Mouse (Mus musculus) kidney, embryonic 16.5 days (tissue): ENCODE measurements around the gene Kdelr3. TPM values are rescaled to one million over a fixed set of nuclear protein-coding genes. Genes with fewer than 3 reads are reported as not detected.

Experiments
- ATAC-seq: fragments of 200-750 bp; cut with Nextera tagmentation; 2 replicates; pipeline ENCODE4 v1.8.0; 2017; ENCODE audit warnings: moderate TSS enrichment; ENCODE audit not compliant: low FRiP score, low TSS enrichment
- H3K27ac ChIP-seq: fragments of 300-500 bp; sonication (generic); 2 replicates; pipeline ENCODE4 v1.5.1; 2014; ENCODE audit warnings: low read length
- H3K27me3 ChIP-seq: fragments of 300-500 bp; sonication (generic); 2 replicates; pipeline ENCODE4 v1.6.1; 2014; ENCODE audit warnings: low read length, control low read depth, mixed read lengths; ENCODE audit not compliant: insufficient read depth
- H3K36me3 ChIP-seq: fragments of 300-500 bp; sonication (generic); 2 replicates; pipeline ENCODE4 v1.6.1; 2014; ENCODE audit warnings: low read length, control low read depth, mixed read lengths; ENCODE audit not compliant: insufficient read depth
- H3K4me1 ChIP-seq: fragments of 300-500 bp; sonication (generic); 2 replicates; pipeline ENCODE4 v1.6.1; 2014; ENCODE audit warnings: low read length, control low read depth, mixed read lengths; ENCODE audit not compliant: insufficient read depth
- H3K4me2 ChIP-seq: fragments of 300-500 bp; sonication (generic); replicated peaks from 2 replicates; pipeline ENCODE4 v1.6.1; 2014; ENCODE audit warnings: low read depth, low read length
- H3K4me3 ChIP-seq: fragments of 300-500 bp; sonication (generic); 2 replicates; pipeline ENCODE4 v1.5.1; 2014; ENCODE audit warnings: mild to moderate bottlenecking, low read length
- H3K9ac ChIP-seq: fragments of 300-500 bp; sonication (generic); replicated peaks from 2 replicates; pipeline ENCODE4 v1.6.1; 2014; ENCODE audit warnings: low read length
- H3K9me3 ChIP-seq: fragments of 300-500 bp; sonication (generic); 2 replicates; pipeline ENCODE4 v1.6.1; 2016; ENCODE audit warnings: low read length, control low read depth
- WGBS: fragments of 180-500 bp; shearing (Covaris S2); extraction: QIAGEN DNeasy Blood & Tissue Kit; methylation state at CpG from one replicate; pipeline ENCODE4 v1.1.7; 2014; 5-methylcytosine and 5-hydroxymethylcytosine counted together
- microRNA-seq: library from miRNA; unstranded; fragments of <30 nt; microRNA quantifications from one replicate; pipeline ENCODE4, GENCODE M21; 2016
- polyA plus RNA-seq: library from polyadenylated mRNA; unstranded; fragments of >200 nt; fragmentation: Nextera tagmentation; extraction: Ambion mirVana; gene quantifications from 2 replicates; pipeline ENCODE4 v1.2.1, GENCODE M21; 2015

The Kdelr3 gene
- polyA plus RNA-seq, 1 experiment from 2014 or later = 72.9 TPM

- Histone ChIP-seq H3K36me3 (peaks cover 12% of the 10 kb centered on the region), H3K4me2 (no peak overlapping the region), H3K4me1 (peaks cover 19% of the 10 kb centered on the region), H3K27me3 (no peaks in the 10 kb centered on the region), H3K9ac (no peak overlapping the region), H3K4me3 (no peak overlapping the region), H3K27ac (no peak overlapping the region), H3K9me3 (no peaks in the 10 kb centered on the region)
- ATAC-seq = no peak
- 92% methylated on average over 2 of the region's 2 CpGs for whole genome bisulfite sequencing
Measured at GRCm38 (mm10) chr15:79548226-79548625, 32.0 kb downstream of the Kdelr3 start.

- no peak for ATAC-seq
- WGBS = 66% methylated on average over 5 of the region's 5 CpGs
- H3K27ac ChIP-seq = no peak overlapping the region
Measured at GRCm38 (mm10) chr15:79552566-79552965, 36.4 kb downstream of the Kdelr3 start.

DNA sequence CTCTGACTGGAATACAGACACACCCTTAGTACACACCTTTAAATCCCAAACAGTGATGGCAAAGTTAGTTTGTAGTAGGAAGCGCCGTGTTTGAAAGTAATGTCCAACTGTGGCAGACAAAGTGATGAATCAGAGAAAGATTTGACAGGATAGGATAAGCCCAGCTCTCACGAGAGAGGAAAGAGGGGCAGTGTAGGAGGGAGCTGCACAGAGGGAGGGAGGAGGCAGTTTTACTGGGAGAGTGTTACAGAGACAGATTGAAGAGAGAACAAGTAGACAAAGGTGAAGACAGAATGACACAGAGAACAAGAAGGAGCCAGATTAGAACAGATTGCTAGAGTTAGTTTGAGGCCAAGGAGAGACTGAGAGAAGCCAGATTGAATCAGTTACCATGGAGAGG is 43.4 kb downstream of the Kdelr3 start:
- Histone ChIP-seq H3K27ac (no peak overlapping the region), H3K4me2 (no peak overlapping the region), H3K4me3 (no peak overlapping the region), H3K4me1 (no peaks in the 10 kb centered on the region), H3K9ac (no peak overlapping the region), H3K9me3 (no peaks in the 10 kb centered on the region), H3K27me3 (no peaks in the 10 kb centered on the region), H3K36me3 (no peaks in the 10 kb centered on the region)
- 66% methylated on average over 3 of the region's 3 CpGs for WGBS
- ATAC-seq = no peak

More at GRCm38 (mm10) chr15:79552566-79552965, 36.4 kb downstream of the Kdelr3 start:
- Histone ChIP-seq H3K9me3 (no peaks in the 10 kb centered on the region), H3K4me3 (no peak overlapping the region), H3K4me2 (no peak overlapping the region), H3K4me1 (no peaks in the 10 kb centered on the region), H3K9ac (no peak overlapping the region), H3K36me3 (no peaks in the 10 kb centered on the region), H3K27me3 (no peaks in the 10 kb centered on the region)

GRCm38 (mm10) chr15:79562417-79562816 is 46.2 kb downstream of the Kdelr3 start:
- no peak overlapping the region for H3K4me3 ChIP-seq
- H3K9ac ChIP-seq = no peak overlapping the region
- WGBS = 83% methylated on average over 9 of the region's 9 CpGs
- no peaks in the 10 kb centered on the region for H3K27me3 ChIP-seq
- no peak overlapping the region for H3K27ac ChIP-seq
- no peak for ATAC-seq
- H3K4me2 ChIP-seq = no peak overlapping the region
- H3K4me1 ChIP-seq = no peaks in the 10 kb centered on the region
- no peaks in the 10 kb centered on the region for H3K9me3 ChIP-seq
- no peaks in the 10 kb centered on the region for H3K36me3 ChIP-seq

- H3K27me3 ChIP-seq = no peaks in the 10 kb centered on the region
- no peak overlapping the region for H3K4me3 ChIP-seq
- H3K27ac ChIP-seq = no peak overlapping the region
- WGBS = 49% methylated on average over 1 of the region's 1 CpGs
- H3K9me3 ChIP-seq = no peaks in the 10 kb centered on the region; the same call in 1 of the 2 replicates
- H3K9ac ChIP-seq = no peak overlapping the region
- no peak overlapping the region for H3K4me2 ChIP-seq
- no peaks in the 10 kb centered on the region for H3K4me1 ChIP-seq
- no peaks in the 10 kb centered on the region for H3K36me3 ChIP-seq
- ATAC-seq = no peak
Measured at GRCm38 (mm10) chr15:79575543-79576222, 59.5 kb downstream of the Kdelr3 start.

DNA sequence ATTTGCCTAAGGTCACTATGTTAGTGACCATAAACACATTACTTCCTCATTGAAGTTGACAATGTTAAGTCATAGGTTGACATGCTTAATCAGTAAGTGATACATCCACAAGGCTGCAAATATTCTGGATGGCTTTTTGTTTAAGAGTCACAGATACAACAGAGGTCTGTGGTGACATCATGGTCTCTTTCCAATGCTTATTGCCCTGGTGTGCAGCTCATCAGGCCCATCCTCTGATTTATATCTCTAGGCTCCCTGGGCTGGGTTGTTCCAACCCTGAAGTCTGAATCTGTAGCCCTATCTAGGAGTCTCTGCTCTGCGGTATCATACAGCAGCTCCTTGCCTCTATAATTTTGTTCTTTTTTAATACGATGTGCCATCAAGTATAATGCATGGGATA is 60.7 kb downstream of the Kdelr3 start:
- no peaks in the 10 kb centered on the region for H3K27me3 ChIP-seq
- H3K9me3 ChIP-seq = no peaks in the 10 kb centered on the region; the same call in 1 of the 2 replicates
- WGBS = 94% methylated on average over 2 of the region's 2 CpGs
- no peaks in the 10 kb centered on the region for H3K36me3 ChIP-seq
- no peak for ATAC-seq
- no peak overlapping the region for H3K4me3 ChIP-seq
- no peak overlapping the region for H3K4me2 ChIP-seq
- H3K9ac ChIP-seq = no peak overlapping the region
- no peaks in the 10 kb centered on the region for H3K4me1 ChIP-seq
- no peak overlapping the region for H3K27ac ChIP-seq

Small RNAs within 50 kb of the gene (microRNA-seq; reads per million reads assigned to microRNA genes)
- not detected for gene Gm44302

Other genes starting within 250 kb of the Kdelr3 start
- gene Baiap2l2, start 230.9 kb upstream of the Kdelr3 start, polyA plus RNA-seq = 12.5 and 17.7 TPM in 2 replicates
- 18.3 and 21.1 TPM in 2 replicates for gene Pla2g6, start 188.0 kb upstream of the Kdelr3 start, polyA plus RNA-seq
- gene Maff, start 169.8 kb upstream of the Kdelr3 start, polyA plus RNA-seq = 3.7 and 4.0 TPM in 2 replicates
- gene Tmem184b, start 112.8 kb upstream of the Kdelr3 start, polyA plus RNA-seq = 75.0 and 80.5 TPM in 2 replicates
- gene Csnk1e, start 60.8 kb upstream of the Kdelr3 start, polyA plus RNA-seq = 66.0 and 71.5 TPM in 2 replicates
- gene Kcnj4, start 11.2 kb upstream of the Kdelr3 start, polyA plus RNA-seq = 0.16 TPM in 1 of 2 replicates, not detected in the other
- 48.3 and 52.0 TPM in 2 replicates for gene Ddx17, start 30.3 kb downstream of the Kdelr3 start, polyA plus RNA-seq
- gene Dmc1, start 88.7 kb downstream of the Kdelr3 start, polyA plus RNA-seq = 2.0 and 2.3 TPM in 2 replicates
- gene Fam227a, start 142.5 kb downstream of the Kdelr3 start, polyA plus RNA-seq = 1.1 and 1.4 TPM in 2 replicates
- gene Cby1, start 142.8 kb downstream of the Kdelr3 start, polyA plus RNA-seq = 59.5 and 59.8 TPM in 2 replicates
- gene Tomm22, start 154.4 kb downstream of the Kdelr3 start, polyA plus RNA-seq = 262 and 263 TPM in 2 replicates
- gene Josd1, start 171.5 kb downstream of the Kdelr3 start, polyA plus RNA-seq = 18.2 and 19.6 TPM in 2 replicates
- 32.7 and 36.6 TPM in 2 replicates for gene Gtpbp1, start 174.4 kb downstream of the Kdelr3 start, polyA plus RNA-seq
- 5.7 and 5.8 TPM in 2 replicates for gene Sun2, start 226.1 kb downstream of the Kdelr3 start, polyA plus RNA-seq